Mouse (Mus musculus): ENCODE results near the gene Olfr986.

GRCm38 (mm10) chr9:40136987-40137688 lies 43.6 kb upstream of the Olfr986 start:
- TF ChIP-seq CTCF (IDR thresholded peaks at IDR 0.05; ENCODE audit: low read depth, low read length) (no peak), POLR2A (IDR thresholded peaks at IDR 0.05; ENCODE audit: borderline replicate concordance, low read depth, low read length) (no peak)
